Mouse (Mus musculus) lung, postnatal 0 days (tissue): Measurements from ENCODE around the gene Olfr1410.

Experiments
- CTCF ChIP-seq: IDR thresholded peaks from 2 replicates; pipeline ENCODE4 v1.5.1; 2016; ENCODE audit warnings: antibody characterized with exemption, mild to moderate bottlenecking
- EP300 ChIP-seq: IDR thresholded peaks from 2 replicates; pipeline ENCODE4 v1.6.1; 2016; ENCODE audit warnings: antibody characterized with exemption, mild to moderate bottlenecking, control low read depth

DNA sequence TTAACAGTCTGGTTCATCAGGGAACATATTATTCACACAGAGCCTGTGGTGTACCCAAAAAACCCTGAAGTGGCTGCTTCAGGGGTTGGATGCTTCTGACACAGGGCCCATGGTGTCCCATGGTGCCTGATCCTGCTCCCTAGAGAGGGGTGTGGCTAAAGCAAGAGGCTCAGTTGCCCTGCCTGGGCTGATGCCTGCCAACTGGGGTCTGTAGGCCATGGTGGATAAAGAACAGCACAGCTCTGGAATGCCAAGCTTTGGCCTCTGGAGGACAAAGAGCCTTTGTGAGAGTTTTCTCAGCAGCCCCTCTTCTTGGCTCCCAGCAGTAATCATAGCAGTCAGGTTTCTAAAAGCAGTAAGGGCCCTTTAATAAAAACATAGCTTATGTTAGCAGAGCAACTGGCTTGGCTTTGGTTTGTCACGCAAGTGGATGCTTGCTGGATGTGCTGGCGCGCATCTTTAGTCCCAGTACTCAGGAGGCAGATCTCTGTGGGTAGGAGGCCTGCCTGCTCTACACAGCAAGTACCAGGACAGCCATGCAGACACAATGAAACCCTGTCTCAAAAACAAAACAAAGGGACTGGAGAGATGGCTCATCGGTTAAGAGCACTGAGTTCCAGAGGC is 29.5 kb downstream of the Olfr1410 start:
- no peak for TF ChIP-seq CTCF
- TF ChIP-seq EP300: no peak
